Mouse (Mus musculus) frontal cortex, postnatal 10 days (tissue): ENCODE measurements around the gene Fjx1.

ENCODE experiments used
- DNase-seq, 2 experiments: peaks; one replicate each; pipeline ENCODE4 v3.0.0; 2022; ENCODE audit warnings: low spot score in 2 of 2, mixed read lengths in 1 of 2

Gene Fjx1

GRCm38 (mm10) chr2:102451671-102452549, at the start of gene Fjx1:
Fjx1 (minus strand) TSS chr2:102452499.
- DNase-seq, result peak; percentile 48 to 76

GRCm38 (mm10) chr2:102500001-102500689, 47.8 kb upstream of the Fjx1 start:
- no peak for DNase-seq

- no peak for DNase-seq
These were observed 28.4 kb upstream of the Fjx1 start for GRCm38 (mm10) chr2:102480738-102481137.

- DNase-seq, result no peak
These were observed 23.8 kb upstream of the Fjx1 start for GRCm38 (mm10) chr2:102476101-102476500.

- DNase-seq, result no peak
These were observed 16.3 kb upstream of the Fjx1 start for GRCm38 (mm10) chr2:102468645-102469044.

GRCm38 (mm10) chr2:102464342-102464732, 12.0 kb upstream of the Fjx1 start:
- DNase-seq, result no peak

GRCm38 (mm10) chr2:102463587-102464341, 11.5 kb upstream of the Fjx1 start:
- DNase-seq, result peak; percentile 52 to 54

GRCm38 (mm10) chr2:102461491-102461890, 9.2 kb upstream of the Fjx1 start:
- no peak for DNase-seq

- DNase-seq, result no peak
These were observed 2.8 kb upstream of the Fjx1 start for GRCm38 (mm10) chr2:102455126-102455525.

- DNase-seq, result no peak
These were observed 1.1 kb upstream of the Fjx1 start for GRCm38 (mm10) chr2:102453447-102453846.

GRCm38 (mm10) chr2:102450761-102451670, 1.3 kb downstream of the Fjx1 start:
- peak; percentile 21 to 50 for DNase-seq

- peak; percentile 16 to 57 for DNase-seq
These were observed 2.0 kb downstream of the Fjx1 start for GRCm38 (mm10) chr2:102450248-102450760.

- peak in 1 of 2 experiments; percentile 28 for DNase-seq
These were observed 2.6 kb downstream of the Fjx1 start for GRCm38 (mm10) chr2:102449630-102450247.

- DNase-seq, result no peak
These were observed 3.2 kb downstream of the Fjx1 start for GRCm38 (mm10) chr2:102449056-102449455.

- no peak for DNase-seq
These were observed 4.5 kb downstream of the Fjx1 start for GRCm38 (mm10) chr2:102447831-102448230.

GRCm38 (mm10) chr2:102446851-102447250, 5.4 kb downstream of the Fjx1 start:
- no peak for DNase-seq

GRCm38 (mm10) chr2:102437357-102438030, 14.8 kb downstream of the Fjx1 start:
- no peak for DNase-seq

- DNase-seq, result no peak
These were observed 18.4 kb downstream of the Fjx1 start for GRCm38 (mm10) chr2:102433879-102434278.

- no peak for DNase-seq
These were observed 21.2 kb downstream of the Fjx1 start for GRCm38 (mm10) chr2:102431084-102431483.

- DNase-seq, result no peak
These were observed 24.3 kb downstream of the Fjx1 start for GRCm38 (mm10) chr2:102427974-102428373.
